Mouse (Mus musculus) CH12.LX (cell line): ENCODE measurements around the gene Lcn8. TPM values are rescaled to one million over a fixed set of nuclear protein-coding genes. Genes with fewer than 3 reads are reported as not detected.

Source experiments
- DNase-seq: peaks from one replicate; pipeline ENCODE4 v3.0.0-alpha.2; 2013; ENCODE audit errors: extremely low read depth
- H3K27ac ChIP-seq: 2 replicates; pipeline ENCODE4 v1.5.1; 2012; ENCODE audit warnings: low read depth, mild to moderate bottlenecking, control low read depth, moderate library complexity; ENCODE audit not compliant: insufficient read depth
- H3K27me3 ChIP-seq: replicated peaks from 2 replicates; pipeline ENCODE3; 2012; ENCODE audit warnings: inconsistent platforms
- H3K36me3 ChIP-seq, 2 experiments: replicated peaks in 1 of 2; 2 replicates each; pipeline versions ENCODE3 to v1.6.1; 2012; ENCODE audit warnings: inconsistent platforms in 1 of 2, low read length in 1 of 2, mild to moderate bottlenecking in 1 of 2, mixed read lengths in 1 of 2, moderate library complexity in 1 of 2; ENCODE audit not compliant: control insufficient read depth in 1 of 2, insufficient read depth in 1 of 2
- H3K4me1 ChIP-seq, 2 experiments: 2 replicates each; pipeline ENCODE4 v1.6.1; 2012; ENCODE audit warnings: inconsistent platforms in 1 of 2, moderate library complexity in 1 of 2; ENCODE audit not compliant: insufficient read depth in 2 of 2, control insufficient read depth in 1 of 2
- H3K4me2 ChIP-seq: 2 replicates; pipeline ENCODE4 v1.6.1; 2012; ENCODE audit warnings: low read depth, mild to moderate bottlenecking, control low read depth; ENCODE audit not compliant: poor library complexity, insufficient read depth, severe bottlenecking
- H3K4me3 ChIP-seq, 3 experiments: fragments of 150-350 bp in 1 of 3; sonication (generic) in 1 of 3; replicated peaks in 1 of 3; 2 replicates each; pipeline versions ENCODE3 to v1.5.1; 2011 to 2012; ENCODE audit warnings: low read depth in 2 of 3, low read length in 2 of 3, mild to moderate bottlenecking in 2 of 3, moderate library complexity in 2 of 3, control low read depth in 1 of 3, improper control_type of control experiment in 1 of 3, inconsistent platforms in 1 of 3, mixed read lengths in 1 of 3; ENCODE audit not compliant: poor library complexity in 1 of 3
- H3K79me2 ChIP-seq: replicated peaks from 2 replicates; pipeline ENCODE4 v1.6.1; 2012; ENCODE audit warnings: mild to moderate bottlenecking, moderate library complexity; ENCODE audit not compliant: control insufficient read depth, poor library complexity, insufficient read depth, severe bottlenecking; ENCODE audit errors: extremely low read depth
- H3K9ac ChIP-seq: 2 replicates; pipeline ENCODE4 v1.6.1; 2012; ENCODE audit warnings: low read depth, mild to moderate bottlenecking, control low read depth, moderate library complexity; ENCODE audit not compliant: insufficient read depth
- H3K9me3 ChIP-seq: replicated peaks from 2 replicates; pipeline ENCODE3; 2012; ENCODE audit warnings: low read length, inconsistent platforms, mixed read lengths
- BHLHE40 ChIP-seq: IDR thresholded peaks from 2 replicates; pipeline ENCODE4 v1.6.1; 2011; ENCODE audit warnings: mild to moderate bottlenecking, low read depth, low read length, improper control_type of control experiment
- CHD1 ChIP-seq: IDR thresholded peaks from 2 replicates; pipeline ENCODE4 v1.6.1; 2012; ENCODE audit warnings: low read depth, low read length, improper control_type of control experiment, inconsistent platforms
- CHD2 ChIP-seq: IDR thresholded peaks from 2 replicates; pipeline ENCODE4 v1.6.1; 2011; ENCODE audit warnings: low read length, improper control_type of control experiment
- E2F4 ChIP-seq: IDR thresholded peaks from 2 replicates; pipeline ENCODE4 v1.6.1; 2011; ENCODE audit warnings: low read depth, low read length, improper control_type of control experiment; ENCODE audit not compliant: insufficient replicate concordance
- ELF1 ChIP-seq: IDR thresholded peaks from 2 replicates; pipeline ENCODE4 v1.6.1; 2014; ENCODE audit warnings: low read depth, mild to moderate bottlenecking, inconsistent platforms, low read length, improper control_type of control experiment
- EP300 ChIP-seq: IDR thresholded peaks from 2 replicates; pipeline ENCODE4 v1.6.1; 2011; ENCODE audit warnings: low read length, improper control_type of control experiment
- ETS1 ChIP-seq: conservative IDR thresholded peaks from 2 replicates; pipeline ENCODE4 v1.6.1; 2012; ENCODE audit warnings: low read depth, mild to moderate bottlenecking, inconsistent platforms, low read length, improper control_type of control experiment, moderate library complexity
- GABPA ChIP-seq: IDR thresholded peaks from 2 replicates; pipeline ENCODE4 v1.6.1; 2012; ENCODE audit warnings: low read depth, low read length, improper control_type of control experiment, inconsistent platforms; ENCODE audit not compliant: insufficient replicate concordance
- HCFC1 ChIP-seq: IDR thresholded peaks from 2 replicates; pipeline ENCODE4 v1.6.1; 2012; ENCODE audit warnings: low read depth, mild to moderate bottlenecking, inconsistent platforms, low read length, improper control_type of control experiment
- IRF4 ChIP-seq: IDR thresholded peaks from 2 replicates; pipeline ENCODE4 v1.6.1; 2014; ENCODE audit warnings: low read depth, mild to moderate bottlenecking, inconsistent platforms, low read length, improper control_type of control experiment
- KAT2A ChIP-seq: IDR thresholded peaks from 2 replicates; pipeline ENCODE4 v1.6.1; 2012; ENCODE audit warnings: low read length, improper control_type of control experiment, inconsistent platforms; ENCODE audit not compliant: insufficient replicate concordance
- MAFK ChIP-seq: IDR thresholded peaks from 2 replicates; pipeline ENCODE4 v1.6.1; 2011; ENCODE audit warnings: low read length, improper control_type of control experiment; ENCODE audit not compliant: insufficient replicate concordance
- MEF2A ChIP-seq: IDR thresholded peaks from 2 replicates; pipeline ENCODE4 v1.6.1; 2014; ENCODE audit warnings: low read depth, mild to moderate bottlenecking, inconsistent platforms, low read length, improper control_type of control experiment, borderline replicate concordance
- MXI1 ChIP-seq: IDR thresholded peaks from 2 replicates; pipeline ENCODE4 v1.6.1; 2011; ENCODE audit warnings: mild to moderate bottlenecking, low read depth, low read length, improper control_type of control experiment
- NELFE ChIP-seq: IDR thresholded peaks from 2 replicates; pipeline ENCODE4 v1.6.1; 2011; ENCODE audit warnings: low read depth, low read length, improper control_type of control experiment
- NRF1 ChIP-seq: IDR thresholded peaks from 2 replicates; pipeline ENCODE4 v1.6.1; 2014; ENCODE audit warnings: low read depth, mild to moderate bottlenecking, inconsistent platforms, low read length, improper control_type of control experiment, moderate library complexity
- PAX5 ChIP-seq: IDR thresholded peaks from 2 replicates; pipeline ENCODE4 v1.6.1; 2012; ENCODE audit warnings: low read length, inconsistent platforms, mixed read lengths
- POLR2A ChIP-seq: IDR thresholded peaks from 2 replicates; pipeline ENCODE4 v1.6.1; 2011; ENCODE audit warnings: low read depth, mild to moderate bottlenecking, improper control_type of control experiment, low read length
- RAD21 ChIP-seq: IDR thresholded peaks from 2 replicates; pipeline ENCODE4 v1.6.1; 2011; ENCODE audit warnings: low read depth, mild to moderate bottlenecking, low read length, improper control_type of control experiment, moderate library complexity
- RCOR1 ChIP-seq: conservative IDR thresholded peaks from 2 replicates; pipeline ENCODE4 v1.6.1; 2012; ENCODE audit warnings: low read depth, mild to moderate bottlenecking, inconsistent platforms, low read length, improper control_type of control experiment
- SIN3A ChIP-seq: IDR thresholded peaks from 2 replicates; pipeline ENCODE4 v1.6.1; 2012; ENCODE audit warnings: low read length, improper control_type of control experiment, inconsistent platforms
- SMC3 ChIP-seq: IDR thresholded peaks from 2 replicates; pipeline ENCODE4 v1.6.1; 2011; ENCODE audit warnings: low read depth, low read length, improper control_type of control experiment
- TBP ChIP-seq: conservative IDR thresholded peaks from 2 replicates; pipeline ENCODE4 v1.6.1; 2011; ENCODE audit warnings: low read depth, low read length, improper control_type of control experiment
- TCF12 ChIP-seq: IDR thresholded peaks from 2 replicates; pipeline ENCODE4 v1.6.1; 2014; ENCODE audit warnings: low read depth, mild to moderate bottlenecking, inconsistent platforms, low read length, improper control_type of control experiment
- UBTF ChIP-seq: IDR thresholded peaks from 2 replicates; pipeline ENCODE4 v1.6.1; 2012; ENCODE audit warnings: low read depth, mild to moderate bottlenecking, inconsistent platforms, low read length, improper control_type of control experiment, moderate library complexity
- USF2 ChIP-seq: conservative IDR thresholded peaks from 2 replicates; pipeline ENCODE4 v1.6.1; 2011; ENCODE audit warnings: low read depth, low read length, improper control_type of control experiment
- ZMIZ1 ChIP-seq: IDR thresholded peaks from 2 replicates; pipeline ENCODE4 v1.6.1; 2012; ENCODE audit warnings: low read depth, mild to moderate bottlenecking, inconsistent platforms, low read length, improper control_type of control experiment
- ZNF384 ChIP-seq: IDR thresholded peaks from 2 replicates; pipeline ENCODE4 v1.6.1; 2012; ENCODE audit warnings: low read depth, low read length, improper control_type of control experiment, inconsistent platforms
- dilution Hi-C: fragments of 300-500 bp; cut with MboI; formaldehyde crosslinking; loops from 2 replicates; pipeline ENCODE4 v1.14.3; 2020; ENCODE audit warnings: low sequenced_read_pairs; ENCODE audit not compliant: extremely low pct_unique_long_range_greater_than_20kb, extremely low pct_ligation_motif_present
- in situ Hi-C: fragments of 300-500 bp; cut with MboI; formaldehyde crosslinking; loops from 3 replicates; pipeline ENCODE4 v1.14.3; 2019; ENCODE audit warnings: low sequenced_read_pairs, low pct_ligation_motif_present, low pct_unique_long_range_greater_than_20kb, mixed read lengths
- polyA plus RNA-seq: library from polyadenylated mRNA; unstranded; fragments of >175 nt; gene quantifications from 2 replicates; pipeline ENCODE4 v1.2.1, GENCODE M21; 2012; ENCODE audit warnings: low read depth; ENCODE audit not compliant: insufficient read length
- total RNA-seq, 2 experiments: library from RNA; depleted of rRNA; stranded (reverse); fragments of 300-350 nt in 1 of 2; fragments of >200 nt in 1 of 2; gene quantifications; 2 replicates each; pipeline ENCODE4 v1.2.3; 2012 to 2014

Lcn8 gene
- total RNA-seq (2012; rRNA removed) = not detected in 2 replicates
- not detected in 2 replicates for total RNA-seq (2014; rRNA removed)
- polyA plus RNA-seq = not detected in 2 replicates

DNA sequence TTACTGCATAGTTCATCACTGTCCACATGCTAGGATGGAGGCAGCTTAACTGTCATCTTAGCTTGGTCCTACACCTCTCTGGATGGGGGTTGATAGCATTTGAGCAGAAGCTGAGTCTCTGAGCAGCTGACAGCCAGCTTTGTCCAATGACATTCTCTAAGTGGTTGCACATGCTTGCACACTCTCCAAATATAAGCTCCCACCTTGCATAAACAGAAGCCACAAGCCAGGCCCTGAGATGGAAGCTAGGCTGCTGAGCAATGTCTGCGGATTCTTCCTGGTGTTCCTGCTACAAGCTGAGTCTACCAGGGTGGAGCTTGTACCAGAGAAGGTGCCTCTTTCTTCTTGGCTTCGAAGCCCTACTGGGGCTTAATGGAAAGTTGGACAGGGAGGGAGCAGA, at the start of gene Lcn8:
Gene Lcn8, plus strand, starts transcription at position 219 of the 400 bp plus-strand sequence.
- H3K9ac ChIP-seq = no peak within 1 kb of the TSS
- peaks cover 5 to 9% of the 10 kb centered on the region in 2 experiments; a peak in 3 of 4 replicates for H3K4me1 ChIP-seq
- no peak within 1 kb of the TSS for H3K27ac ChIP-seq
- DNase-seq = no peak
- in situ Hi-C loops = no loop called here
- H3K9me3 ChIP-seq = no peaks in the 10 kb centered on the region
- H3K27me3 ChIP-seq = peaks cover 68% of the 10 kb centered on the region
- no peaks in the 10 kb centered on the region for H3K36me3 ChIP-seq
- H3K4me2 ChIP-seq = no peak within 1 kb of the TSS
- dilution Hi-C loops = no loop called here
- H3K4me3 ChIP-seq = no peak within 1 kb of the TSS
- no peak for TF ChIP-seq BHLHE40
- no peak for TF ChIP-seq NELFE
- no peak for TF ChIP-seq MXI1
- no peak for TF ChIP-seq IRF4
- TF ChIP-seq KAT2A = no peak
- no peak for TF ChIP-seq SMC3
- TF ChIP-seq, all 38 proteins: peak for 0
- H3K79me2 ChIP-seq = no peaks in the 10 kb centered on the region

DNA sequence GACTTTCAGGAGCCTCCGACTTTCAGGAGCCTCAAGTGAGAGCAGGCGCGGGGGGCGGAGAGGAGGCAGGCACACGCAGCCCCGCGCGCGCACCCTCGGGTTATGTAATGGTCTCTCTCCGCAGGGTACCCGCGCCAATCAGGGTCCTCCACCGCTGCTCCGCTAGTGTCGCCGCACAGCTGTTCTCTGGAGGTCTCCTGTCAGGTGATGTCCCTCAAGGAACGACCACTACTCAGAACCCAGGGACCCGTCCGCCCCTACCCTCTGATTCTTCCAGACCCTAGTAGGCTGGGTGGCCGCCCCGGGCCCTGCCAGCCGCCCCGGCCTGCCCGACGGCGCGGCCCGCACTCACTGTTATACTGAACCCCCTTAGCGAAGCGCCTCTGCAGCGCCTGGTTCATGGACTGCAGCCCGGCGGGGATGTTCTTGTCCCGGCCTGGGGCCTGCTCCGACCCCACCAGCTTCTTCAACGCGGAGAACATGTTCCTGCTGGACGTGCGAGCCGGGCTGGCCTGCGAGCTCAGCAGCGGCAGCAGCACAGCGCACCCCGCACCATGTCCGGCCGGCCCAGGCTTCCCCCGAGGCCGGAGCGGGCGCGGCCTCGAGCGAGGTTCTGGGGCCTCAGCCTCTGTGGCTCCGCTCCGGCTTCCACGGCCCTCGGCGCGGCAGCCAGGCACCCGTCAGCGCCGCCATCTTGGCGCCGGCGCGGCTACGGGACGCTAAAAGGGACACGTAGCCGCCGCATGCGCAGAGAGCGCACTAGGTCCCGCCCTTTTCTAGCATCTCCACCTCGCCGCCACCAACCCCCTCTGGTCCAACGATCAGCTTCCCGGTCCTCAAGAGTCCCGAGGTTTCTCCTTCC, 44.9 kb upstream of the Lcn8 start, which contains the start of gene Rabl6:
Gene Rabl6, minus strand, starts transcription at position 761 of the 862 bp plus-strand sequence.
- dilution Hi-C loops = no loop called here
- TF ChIP-seq POLR2A = peak; percentile 91
- TF ChIP-seq CHD1 = no peak; the same call in 1 of the 2 replicates
- TF ChIP-seq NELFE = peak; percentile 95
- no peak for TF ChIP-seq EP300
- 0 out of 2 replicates have a peak, but pooled peaks have one; percentile 18 for TF ChIP-seq MAFK
- peak; percentile 61; the same call in 1 of the 2 replicates for TF ChIP-seq TBP
- peak; percentile 74 for TF ChIP-seq SIN3A
- peak; percentile 50; the same call in 1 of the 2 replicates for TF ChIP-seq ELF1
- no peak for TF ChIP-seq RAD21
- peak; percentile 39; the same call in 1 of the 2 replicates for TF ChIP-seq RCOR1
- TF ChIP-seq IRF4 = peak; percentile 76
- TF ChIP-seq MEF2A = peak; percentile 78
- TF ChIP-seq NRF1 = peak; percentile 95
- no peak for TF ChIP-seq SMC3
- TF ChIP-seq PAX5 = no peak
- peak; percentile 88 for TF ChIP-seq HCFC1
- TF ChIP-seq ETS1 = no peak
- TF ChIP-seq TCF12 = peak; percentile 96
- no peak for TF ChIP-seq USF2
- peak; percentile 53; the same call in 1 of the 2 replicates for TF ChIP-seq CHD2
- peak; percentile 85 for TF ChIP-seq KAT2A
- TF ChIP-seq UBTF = peak; percentile 36; the same call in 1 of the 2 replicates
- peak; percentile 76; the same call in 1 of the 2 replicates for TF ChIP-seq MXI1
- 0 out of 2 replicates have a peak, but pooled peaks have one; percentile 12 for TF ChIP-seq BHLHE40
- peak; percentile 89 for TF ChIP-seq ZMIZ1
- TF ChIP-seq ZNF384 = no peak
- peak; percentile 54; the same call in 1 of the 2 replicates for TF ChIP-seq E2F4
- TF ChIP-seq GABPA = peak; percentile 15; the same call in 1 of the 2 replicates

More for the DNA sequence above, 44.9 kb upstream of the Lcn8 start, which contains the start of gene Rabl6:
- peaks cover under 1 to 24% of the 10 kb centered on the region in 2 experiments for H3K36me3 ChIP-seq
- H3K4me1 ChIP-seq = peaks cover 5 to 21% of the 10 kb centered on the region in 2 experiments
- no peaks in the 10 kb centered on the region for H3K9me3 ChIP-seq
- H3K79me2 ChIP-seq = peaks cover 17% of the 10 kb centered on the region
- H3K27ac ChIP-seq = no peak within 1 kb of the TSS; the same call in 1 of the 2 replicates
- peak within 1 kb of the TSS; percentile 65 for H3K9ac ChIP-seq
- peak within 1 kb of the TSS; percentile 77 to 99 (median 83) for H3K4me3 ChIP-seq
- DNase-seq = peak; percentile 86
- H3K27me3 ChIP-seq = no peaks in the 10 kb centered on the region
- in situ Hi-C loops = no loop called here
- peak within 1 kb of the TSS; percentile 86 for H3K4me2 ChIP-seq
